12 mouse cellular contexts compared by ENCODE assay signal in genomic region chr14:107687261-107688019, GRCm38 (mm10).
A peak's percentile ranks its signal among the peaks of the same experiment; 100 is the strongest.
DNase-seq lines count a peak whose midpoint lies in the region; ATAC-seq and TF ChIP-seq lines count a peak whose summit lies in the region.
"Had no signal": no experiment of that assay in that cellular context is flagged by ENCODE, and none has a peak within 500 bp of the region (broad histone marks: within the 10 kb centered on the region; RNA-seq: fewer than 3 reads in every experiment).

No protein-coding gene starts in this region.

- no peak overlapping the region for H3K27ac ChIP-seq in hindbrain, postnatal 0 days
- no peak overlapping the region for H3K27ac ChIP-seq in hindbrain, embryonic 10.5 days
- H3K27ac ChIP-seq in forebrain, embryonic 16.5 days (ENCODE audit: low read length): peak overlapping the region; percentile 28; the same call in 1 of the 2 replicates
- no peak overlapping the region for H3K27ac ChIP-seq in midbrain, embryonic 16.5 days (ENCODE audit: low read length)
- H3K27ac ChIP-seq: heart, adult 2 months; limb, embryonic 10.5 days; stomach, embryonic 15.5 days had no signal

- no peaks in the 10 kb centered on the region for H3K9me3 ChIP-seq in hindbrain, postnatal 0 days (ENCODE audit: low read length)
- H3K9me3 ChIP-seq in hindbrain, embryonic 10.5 days: no peaks in the 10 kb centered on the region
- no peaks in the 10 kb centered on the region for H3K9me3 ChIP-seq in forebrain, embryonic 16.5 days (ENCODE audit: control insufficient read depth, low read length)
- H3K9me3 ChIP-seq in midbrain, embryonic 16.5 days (replicated peaks; ENCODE audit: control insufficient read depth, low read length, poor library complexity, severe bottlenecking): no peaks in the 10 kb centered on the region
- H3K9me3 ChIP-seq: limb, embryonic 10.5 days; stomach, embryonic 15.5 days had no signal

- H3K4me1 ChIP-seq in hindbrain, postnatal 0 days (ENCODE audit: insufficient read depth, low read length): no peaks in the 10 kb centered on the region
- no peaks in the 10 kb centered on the region for H3K4me1 ChIP-seq in hindbrain, embryonic 10.5 days (replicated peaks)
- H3K4me1 ChIP-seq in forebrain, embryonic 16.5 days (replicated peaks; ENCODE audit: control insufficient read depth, insufficient read depth, low read length): no peaks in the 10 kb centered on the region
- no peaks in the 10 kb centered on the region for H3K4me1 ChIP-seq in midbrain, embryonic 16.5 days (ENCODE audit: control insufficient read depth, insufficient read depth, low read length)
- H3K4me1 ChIP-seq: limb, embryonic 10.5 days; stomach, embryonic 15.5 days had no signal

- DNase-seq in hindbrain, postnatal 0 days (ENCODE audit: low spot score): peak; percentile 4
- no peak for DNase-seq in hindbrain, embryonic 10.5 days (ENCODE audit: low spot score)
- peak; percentile 43 to 65 for DNase-seq in left cerebral cortex, adult 9 months (ENCODE audit: low spot score in 2 of 2)
- DNase-seq in c-Kit-positive CD71-positive TER-119-positive erythroid progenitor cells, embryonic 14.5 days (ENCODE audit: low spot score): no peak
- DNase-seq in lung, postnatal 14 days: no peak
- no peak for DNase-seq in kidney, postnatal 36 days
- DNase-seq: heart, adult 2 months; kidney, adult 2 months had no signal

- H3K9ac ChIP-seq in hindbrain, postnatal 0 days (replicated peaks; ENCODE audit: low read length): no peak overlapping the region
- H3K9ac ChIP-seq in forebrain, embryonic 16.5 days (replicated peaks; ENCODE audit: low read depth, low read length): no peak overlapping the region
- H3K9ac ChIP-seq in midbrain, embryonic 16.5 days (ENCODE audit: low read depth, low read length): no peak overlapping the region
- H3K9ac ChIP-seq: stomach, embryonic 15.5 days had no signal

- TF ChIP-seq CTCF in hindbrain, postnatal 0 days (IDR thresholded peaks at IDR 0.05; ENCODE audit: low read depth): no peak

- H3K4me2 ChIP-seq in hindbrain, postnatal 0 days (ENCODE audit: low read depth, low read length): no peak overlapping the region
- H3K4me2 ChIP-seq in forebrain, embryonic 16.5 days (ENCODE audit: low read length): no peak overlapping the region
- no peak overlapping the region for H3K4me2 ChIP-seq in midbrain, embryonic 16.5 days (ENCODE audit: low read length)
- H3K4me2 ChIP-seq: stomach, embryonic 15.5 days had no signal

- no peaks in the 10 kb centered on the region for H3K27me3 ChIP-seq in hindbrain, postnatal 0 days (ENCODE audit: insufficient read depth, low read length)
- no peaks in the 10 kb centered on the region for H3K27me3 ChIP-seq in hindbrain, embryonic 10.5 days (ENCODE audit: insufficient read depth, poor library complexity, severe bottlenecking)
- H3K27me3 ChIP-seq in forebrain, embryonic 16.5 days (replicated peaks; ENCODE audit: control insufficient read depth, insufficient read depth, low read length): no peaks in the 10 kb centered on the region
- no peaks in the 10 kb centered on the region for H3K27me3 ChIP-seq in midbrain, embryonic 16.5 days (ENCODE audit: control insufficient read depth, insufficient read depth, low read depth, low read length)
- H3K27me3 ChIP-seq: stomach, embryonic 15.5 days had no signal

- H3K4me3 ChIP-seq in hindbrain, postnatal 0 days (ENCODE audit: low read length): no peak overlapping the region
- no peak overlapping the region for H3K4me3 ChIP-seq in hindbrain, embryonic 10.5 days
- H3K4me3 ChIP-seq in forebrain, embryonic 16.5 days (replicated peaks; ENCODE audit: low read length): no peak overlapping the region
- H3K4me3 ChIP-seq in midbrain, embryonic 16.5 days (ENCODE audit: low read depth, low read length): no peak overlapping the region
- H3K4me3 ChIP-seq: heart, adult 2 months; limb, embryonic 10.5 days; stomach, embryonic 15.5 days had no signal

- ATAC-seq in hindbrain, postnatal 0 days: no peak
- peak; percentile 95 for ATAC-seq in forebrain, embryonic 16.5 days
- no peak for ATAC-seq in midbrain, embryonic 16.5 days

- WGBS in hindbrain, postnatal 0 days: 88% methylated on average over 3 of the region's 3 CpGs
- WGBS in hindbrain, embryonic 10.5 days: 93% methylated on average over 3 of the region's 3 CpGs
- WGBS in forebrain, embryonic 16.5 days: 74% methylated on average over 3 of the region's 3 CpGs
- WGBS in midbrain, embryonic 16.5 days: 94% methylated on average over 3 of the region's 3 CpGs

- no peaks in the 10 kb centered on the region for H3K36me3 ChIP-seq in hindbrain, postnatal 0 days (ENCODE audit: insufficient read depth, low read length)
- H3K36me3 ChIP-seq in hindbrain, embryonic 10.5 days: no peaks in the 10 kb centered on the region
- H3K36me3 ChIP-seq in forebrain, embryonic 16.5 days (ENCODE audit: control insufficient read depth, insufficient read depth): no peaks in the 10 kb centered on the region
- H3K36me3 ChIP-seq in midbrain, embryonic 16.5 days (ENCODE audit: control insufficient read depth, insufficient read depth, low read length): no peaks in the 10 kb centered on the region
- H3K36me3 ChIP-seq: limb, embryonic 10.5 days; stomach, embryonic 15.5 days had no signal

Comparison
In these comparisons a context has a peak if more than half of its experiments do, and no peak if none do; other contexts are left out.
1. DNase-seq: peak in hindbrain, postnatal 0 days (single experiment) and left cerebral cortex, adult 9 months (2 of 2); none in hindbrain, embryonic 10.5 days (single experiment), c-Kit-positive CD71-positive TER-119-positive erythroid progenitor cells, embryonic 14.5 days (single experiment), lung, postnatal 14 days (single experiment) and kidney, postnatal 36 days (0 of 2).